Mouse (Mus musculus): Measurements from ENCODE around the gene Inpp5d.

Inpp5d gene

GRCm38 (mm10) chr1:87620211-87620668, at the start of gene Inpp5d:
Inpp5d (plus strand) TSS chr1:87620312.
- DNase-seq (ENCODE audit: low read depth, low spot score) = peak; percentile 38

- DNase-seq (ENCODE audit: low read depth, low spot score) = no peak
Observed at GRCm38 (mm10) chr1:87573261-87573660, 46.9 kb upstream of the Inpp5d start.

GRCm38 (mm10) chr1:87573800-87574215, 46.3 kb upstream of the Inpp5d start, which contains the start of gene Ngef:
Ngef (minus strand) TSS chr1:87573870.
- DNase-seq (ENCODE audit: low read depth, low spot score) = no peak

- no peak for DNase-seq (ENCODE audit: low read depth, low spot score)
Observed at GRCm38 (mm10) chr1:87574353-87574752, 45.8 kb upstream of the Inpp5d start.

- no peak for DNase-seq (ENCODE audit: low read depth, low spot score)
Observed at GRCm38 (mm10) chr1:87574785-87575184, 45.3 kb upstream of the Inpp5d start.

GRCm38 (mm10) chr1:87578965-87579364, 41.1 kb upstream of the Inpp5d start:
- no peak for DNase-seq (ENCODE audit: low read depth, low spot score)

- no peak for DNase-seq (ENCODE audit: low read depth, low spot score)
Observed at GRCm38 (mm10) chr1:87580824-87581223, 39.3 kb upstream of the Inpp5d start.

- DNase-seq (ENCODE audit: low read depth, low spot score) = no peak
Observed at GRCm38 (mm10) chr1:87589162-87589561, 30.9 kb upstream of the Inpp5d start.

- no peak for DNase-seq (ENCODE audit: low read depth, low spot score)
Observed at GRCm38 (mm10) chr1:87589980-87590379, 30.1 kb upstream of the Inpp5d start.

GRCm38 (mm10) chr1:87594261-87594660, 25.9 kb upstream of the Inpp5d start:
- peak; percentile 85 for DNase-seq (ENCODE audit: low read depth, low spot score)

GRCm38 (mm10) chr1:87594671-87595070, 25.4 kb upstream of the Inpp5d start:
- DNase-seq (ENCODE audit: low read depth, low spot score) = peak; percentile 19

- no peak for DNase-seq (ENCODE audit: low read depth, low spot score)
Observed at GRCm38 (mm10) chr1:87600533-87600932, 19.6 kb upstream of the Inpp5d start.

- DNase-seq (ENCODE audit: low read depth, low spot score) = no peak
Observed at GRCm38 (mm10) chr1:87601801-87602200, 18.3 kb upstream of the Inpp5d start.

GRCm38 (mm10) chr1:87603389-87603788, 16.7 kb upstream of the Inpp5d start:
- no peak for DNase-seq (ENCODE audit: low read depth, low spot score)

- no peak for DNase-seq (ENCODE audit: low read depth, low spot score)
Observed at GRCm38 (mm10) chr1:87605296-87605695, 14.8 kb upstream of the Inpp5d start.

- no peak for DNase-seq (ENCODE audit: low read depth, low spot score)
Observed at GRCm38 (mm10) chr1:87607385-87608091, 12.6 kb upstream of the Inpp5d start.

- DNase-seq (ENCODE audit: low read depth, low spot score) = peak; percentile 59
Observed at GRCm38 (mm10) chr1:87608416-87609046, 11.6 kb upstream of the Inpp5d start.

GRCm38 (mm10) chr1:87614576-87615295, 5.4 kb upstream of the Inpp5d start:
- peak; percentile 53 for DNase-seq (ENCODE audit: low read depth, low spot score)

GRCm38 (mm10) chr1:87620693-87621092, 581 bp downstream of the Inpp5d start:
- no peak for DNase-seq (ENCODE audit: low read depth, low spot score)

GRCm38 (mm10) chr1:87621146-87621857, 1.2 kb downstream of the Inpp5d start:
- DNase-seq (ENCODE audit: low read depth, low spot score) = no peak

GRCm38 (mm10) chr1:87621858-87622279, 1.8 kb downstream of the Inpp5d start:
- no peak for DNase-seq (ENCODE audit: low read depth, low spot score)

All from skeletal muscle tissue, adult 2 months (tissue).